Mouse (Mus musculus) heart, embryonic 13.5 days (tissue): ENCODE data around the gene Ghr. TPM values are rescaled to one million over a fixed set of nuclear protein-coding genes. Genes with fewer than 3 reads are reported as not detected.

Experiments used
- ATAC-seq: fragments of 200-750 bp; cut with Nextera tagmentation; 2 replicates; pipeline ENCODE4 v1.8.0; 2017; ENCODE audit warnings: moderate TSS enrichment; ENCODE audit not compliant: insufficient number of reproducible peaks, low FRiP score, low TSS enrichment; ENCODE audit errors: extremely low read depth
- H3K27ac ChIP-seq: fragments of 300-500 bp; sonication (generic); replicated peaks from 2 replicates; pipeline ENCODE4 v1.5.1; 2015; ENCODE audit warnings: moderate library complexity, mild to moderate bottlenecking, inconsistent platforms
- H3K27me3 ChIP-seq: fragments of 300-500 bp; sonication (generic); replicated peaks from 2 replicates; pipeline ENCODE4 v1.6.1; 2015; ENCODE audit warnings: mild to moderate bottlenecking, inconsistent platforms
- H3K36me3 ChIP-seq: fragments of 300-500 bp; sonication (generic); 2 replicates; pipeline ENCODE4 v1.6.1; 2015; ENCODE audit warnings: mild to moderate bottlenecking, inconsistent platforms
- H3K4me1 ChIP-seq: fragments of 300-500 bp; sonication (generic); 2 replicates; pipeline ENCODE4 v1.6.1; 2015; ENCODE audit warnings: inconsistent platforms
- H3K4me2 ChIP-seq: fragments of 300-500 bp; sonication (generic); 2 replicates; pipeline ENCODE4 v1.6.1; 2015; ENCODE audit warnings: inconsistent platforms, mild to moderate bottlenecking, moderate library complexity
- H3K4me3 ChIP-seq: fragments of 300-500 bp; sonication (generic); 2 replicates; pipeline ENCODE4 v1.5.1; 2015; ENCODE audit warnings: moderate library complexity, mild to moderate bottlenecking, inconsistent platforms
- H3K9ac ChIP-seq: fragments of 300-500 bp; sonication (generic); 2 replicates; pipeline ENCODE4 v1.6.1; 2015; ENCODE audit warnings: inconsistent platforms, mild to moderate bottlenecking, moderate library complexity
- H3K9me3 ChIP-seq: fragments of 300-500 bp; sonication (generic); 2 replicates; pipeline ENCODE4 v1.6.1; 2016; ENCODE audit warnings: inconsistent platforms
- WGBS: fragments of 180-500 bp; shearing (Covaris S2); methylation state at CpG from one replicate; pipeline ENCODE4 v1.1.7; 2015; ENCODE audit warnings: mixed read lengths; 5-methylcytosine and 5-hydroxymethylcytosine counted together
- polyA plus RNA-seq: library from polyadenylated mRNA; unstranded; fragments of >200 nt; fragmentation: Nextera tagmentation; extraction: Ambion mirVana; gene quantifications from 2 replicates; pipeline ENCODE4 v1.2.1, GENCODE M21; 2015

The Ghr gene
- polyA plus RNA-seq, 1 experiment from 2014 or later, result 55.4 TPM

- no peak for ATAC-seq
- Histone ChIP-seq H3K27me3 (no peaks in the 10 kb centered on the region), H3K36me3 (peaks cover 38% of the 10 kb centered on the region), H3K4me1 (no peaks in the 10 kb centered on the region), H3K9ac (no peak overlapping the region), H3K27ac (no peak overlapping the region), H3K4me3 (no peak overlapping the region), H3K9me3 (no peaks in the 10 kb centered on the region), H3K4me2 (no peak overlapping the region)
These were observed 260.3 kb downstream of the Ghr start for GRCm38 (mm10) chr15:3323041-3323440.

GRCm38 (mm10) chr15:3319929-3320328 lies 263.4 kb downstream of the Ghr start:
- Histone ChIP-seq H3K9me3 (no peaks in the 10 kb centered on the region), H3K36me3 (peaks cover 35% of the 10 kb centered on the region), H3K4me3 (no peak overlapping the region), H3K4me2 (no peak overlapping the region), H3K9ac (no peak overlapping the region), H3K4me1 (no peaks in the 10 kb centered on the region), H3K27ac (no peak overlapping the region), H3K27me3 (no peaks in the 10 kb centered on the region)
- ATAC-seq, result no peak
- 85% methylated on average over 9 of the region's 9 CpGs for WGBS

- peaks cover 7% of the 10 kb centered on the region; the same call in 1 of the 2 replicates for H3K4me1 ChIP-seq
- H3K4me2 ChIP-seq, result no peak overlapping the region
- no peak overlapping the region for H3K9ac ChIP-seq
- no peak overlapping the region for H3K4me3 ChIP-seq
- ATAC-seq, result no peak
- no peaks in the 10 kb centered on the region for H3K27me3 ChIP-seq
- 65% methylated on average over 2 of the region's 2 CpGs for WGBS
- peaks cover 30% of the 10 kb centered on the region for H3K36me3 ChIP-seq
- no peak overlapping the region for H3K27ac ChIP-seq
- H3K9me3 ChIP-seq, result no peaks in the 10 kb centered on the region
These were observed 266.7 kb downstream of the Ghr start for GRCm38 (mm10) chr15:3316617-3317016.

- H3K4me2 ChIP-seq, result no peak overlapping the region
- H3K9ac ChIP-seq, result no peak overlapping the region
- H3K27me3 ChIP-seq, result no peaks in the 10 kb centered on the region
- peaks cover 13% of the 10 kb centered on the region; the same call in 1 of the 2 replicates for H3K36me3 ChIP-seq
- H3K27ac ChIP-seq, result 0 out of 2 replicates have a peak overlapping the region, but pooled peaks have one; percentile 24
- no peak overlapping the region for H3K4me3 ChIP-seq
- H3K4me1 ChIP-seq, result peaks cover 7% of the 10 kb centered on the region; the same call in 1 of the 2 replicates
- no peaks in the 10 kb centered on the region for H3K9me3 ChIP-seq
- no peak for ATAC-seq
These were observed 270.4 kb downstream of the Ghr start for GRCm38 (mm10) chr15:3312937-3313336.

- Histone ChIP-seq H3K4me1 (peaks cover 7% of the 10 kb centered on the region; the same call in 1 of the 2 replicates), H3K4me2 (no peak overlapping the region), H3K27ac (no peak overlapping the region), H3K36me3 (no peaks in the 10 kb centered on the region), H3K9me3 (no peaks in the 10 kb centered on the region; the same call in 1 of the 2 replicates), H3K4me3 (no peak overlapping the region), H3K27me3 (no peaks in the 10 kb centered on the region), H3K9ac (no peak overlapping the region)
- WGBS, result 79% methylated on average over 3 of the region's 3 CpGs
- ATAC-seq, result no peak
These were observed 273.4 kb downstream of the Ghr start for GRCm38 (mm10) chr15:3309856-3310255.

- ATAC-seq, result no peak
- no peaks in the 10 kb centered on the region for H3K27me3 ChIP-seq
- H3K9ac ChIP-seq, result no peak within 1 kb of the TSS
- H3K4me3 ChIP-seq, result no peak within 1 kb of the TSS
- H3K9me3 ChIP-seq, result no peaks in the 10 kb centered on the region; the same call in 1 of the 2 replicates
- H3K4me2 ChIP-seq, result no peak within 1 kb of the TSS
- no peak within 1 kb of the TSS for H3K27ac ChIP-seq
- no peaks in the 10 kb centered on the region for H3K36me3 ChIP-seq
- H3K4me1 ChIP-seq, result no peaks in the 10 kb centered on the region
- 82% methylated on average over 12 of the region's 12 CpGs for WGBS
These were observed 279.9 kb downstream of the Ghr start, which contains the start of gene Ccdc152 for GRCm38 (mm10) chr15:3303426-3303825. TSS of gene Ccdc152 (minus strand) at chr15:3303526.

- H3K36me3 ChIP-seq, result no peaks in the 10 kb centered on the region
- H3K9me3 ChIP-seq, result no peaks in the 10 kb centered on the region; the same call in 1 of the 2 replicates
- no peaks in the 10 kb centered on the region for H3K27me3 ChIP-seq
- H3K9ac ChIP-seq, result no peak overlapping the region
- no peaks in the 10 kb centered on the region for H3K4me1 ChIP-seq
- ATAC-seq, result no peak
- no peak overlapping the region for H3K27ac ChIP-seq
- WGBS, result 68% methylated on average over 4 of the region's 4 CpGs
- H3K4me3 ChIP-seq, result no peak overlapping the region
- H3K4me2 ChIP-seq, result no peak overlapping the region
These were observed 282.8 kb downstream of the Ghr start for GRCm38 (mm10) chr15:3300361-3301100.

- Histone ChIP-seq H3K36me3 (no peaks in the 10 kb centered on the region), H3K27ac (no peak overlapping the region), H3K9ac (no peak overlapping the region), H3K27me3 (no peaks in the 10 kb centered on the region), H3K4me3 (no peak overlapping the region), H3K4me1 (no peaks in the 10 kb centered on the region), H3K4me2 (no peak overlapping the region), H3K9me3 (no peaks in the 10 kb centered on the region)
- 73% methylated on average over 8 of the region's 8 CpGs for WGBS
- ATAC-seq, result no peak
These were observed 285.7 kb downstream of the Ghr start for GRCm38 (mm10) chr15:3297615-3298014.

GRCm38 (mm10) chr15:3295986-3296385 lies 287.3 kb downstream of the Ghr start:
- Histone ChIP-seq H3K4me2 (no peak overlapping the region), H3K36me3 (no peaks in the 10 kb centered on the region), H3K27me3 (no peaks in the 10 kb centered on the region), H3K4me1 (no peaks in the 10 kb centered on the region), H3K27ac (no peak overlapping the region), H3K4me3 (no peak overlapping the region), H3K9me3 (no peaks in the 10 kb centered on the region), H3K9ac (no peak overlapping the region)
- ATAC-seq, result no peak
- WGBS, result 78% methylated on average over 1 of the region's 1 CpGs

- no peak for ATAC-seq
These were observed 289.8 kb downstream of the Ghr start for GRCm38 (mm10) chr15:3293477-3293876.

GRCm38 (mm10) chr15:3290435-3290834 lies 292.9 kb downstream of the Ghr start:
- Histone ChIP-seq H3K9me3 (no peaks in the 10 kb centered on the region), H3K4me1 (0 out of 2 replicates have a peak, but pooled peaks cover 5% of the 10 kb centered on the region), H3K4me2 (no peak overlapping the region), H3K27ac (no peak overlapping the region), H3K36me3 (no peaks in the 10 kb centered on the region), H3K9ac (no peak overlapping the region), H3K4me3 (no peak overlapping the region), H3K27me3 (no peaks in the 10 kb centered on the region)
- no peak for ATAC-seq
- WGBS, result 74% methylated on average over 3 of the region's 3 CpGs

More at GRCm38 (mm10) chr15:3293477-3293876, 289.8 kb downstream of the Ghr start:
- H3K4me1 ChIP-seq, result no peaks in the 10 kb centered on the region
- H3K27ac ChIP-seq, result no peak overlapping the region
- H3K4me3 ChIP-seq, result no peak overlapping the region
- 58% methylated on average over 1 of the region's 1 CpGs for WGBS
- no peak overlapping the region for H3K4me2 ChIP-seq
- H3K9ac ChIP-seq, result no peak overlapping the region
- H3K36me3 ChIP-seq, result no peaks in the 10 kb centered on the region
- H3K27me3 ChIP-seq, result no peaks in the 10 kb centered on the region
- H3K9me3 ChIP-seq, result no peaks in the 10 kb centered on the region

- ATAC-seq, result no peak
These were observed 297.3 kb downstream of the Ghr start for GRCm38 (mm10) chr15:3286032-3286431.

More at GRCm38 (mm10) chr15:3286032-3286431, 297.3 kb downstream of the Ghr start:
- no peaks in the 10 kb centered on the region for H3K27me3 ChIP-seq
- no peak overlapping the region for H3K27ac ChIP-seq
- no peak overlapping the region for H3K4me2 ChIP-seq
- no peaks in the 10 kb centered on the region for H3K36me3 ChIP-seq
- H3K4me1 ChIP-seq, result 0 out of 2 replicates have a peak, but pooled peaks cover 5% of the 10 kb centered on the region
- no peak overlapping the region for H3K4me3 ChIP-seq
- H3K9me3 ChIP-seq, result no peaks in the 10 kb centered on the region
- no peak overlapping the region for H3K9ac ChIP-seq
